Mouse (Mus musculus) liver, adult 10 weeks (tissue): ENCODE data around the gene Antxrl. TPM values are rescaled to one million over a fixed set of nuclear protein-coding genes. Genes with fewer than 3 reads are reported as not detected.

Source experiments
- polyA plus RNA-seq: library from polyadenylated mRNA; stranded (reverse); fragments of 350-450 nt; fragmentation: Illumina TruSeq; extraction: RNeasy Lipid Tissue Mini Kit (QIAGEN cat#74804); gene quantifications from one replicate; pipeline ENCODE4 v1.2.3, GENCODE M21; 2014; ENCODE audit warnings: low read depth, low replicate concordance

The Antxrl gene
- not detected for polyA plus RNA-seq

DNA sequence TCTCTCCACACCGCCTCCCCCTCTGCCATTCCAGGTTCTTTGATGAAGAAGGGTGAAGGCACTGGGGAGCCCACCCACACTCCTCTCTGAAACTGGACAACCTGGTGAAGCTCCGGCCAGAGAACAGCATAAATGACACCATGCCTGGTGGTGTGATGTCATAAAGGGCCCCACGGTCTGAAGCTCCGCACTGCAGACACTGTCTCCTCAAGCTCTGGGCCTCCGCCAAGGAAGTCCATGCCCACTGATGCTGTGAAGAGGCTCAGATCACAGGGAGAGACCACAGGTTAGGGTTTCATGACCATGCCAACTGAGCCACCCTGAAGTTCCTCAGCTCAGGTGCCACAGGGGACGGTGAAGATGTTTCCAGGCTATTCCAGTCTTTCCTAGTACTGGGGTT, at the start of gene Antxrl:
Gene Antxrl, plus strand, starts transcription at position 192 of the 400 bp plus-strand sequence.

DNA sequence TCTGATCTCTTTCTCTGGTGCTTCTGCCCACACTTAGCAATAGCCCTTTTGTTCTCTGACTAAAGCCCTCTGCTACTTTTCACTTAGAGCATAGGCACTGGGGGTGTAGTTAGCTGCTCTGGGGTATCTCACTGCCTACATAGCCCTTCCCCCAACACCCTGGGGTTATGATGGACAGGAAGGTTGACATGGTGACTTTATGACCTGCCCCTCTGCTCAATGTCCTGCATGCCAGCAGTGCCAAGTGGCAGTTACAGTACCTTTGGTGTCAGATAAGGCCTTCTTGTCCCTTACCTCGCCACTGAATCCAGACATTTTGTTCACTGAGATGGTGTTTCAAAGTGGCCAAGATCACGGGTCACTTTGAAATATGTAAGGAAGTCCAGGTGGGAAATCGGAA, 37.4 kb upstream of the Antxrl start, which contains the start of gene Gm30083:
Gene Gm30083, minus strand, starts transcription at position 120 of the 400 bp plus-strand sequence.

DNA sequence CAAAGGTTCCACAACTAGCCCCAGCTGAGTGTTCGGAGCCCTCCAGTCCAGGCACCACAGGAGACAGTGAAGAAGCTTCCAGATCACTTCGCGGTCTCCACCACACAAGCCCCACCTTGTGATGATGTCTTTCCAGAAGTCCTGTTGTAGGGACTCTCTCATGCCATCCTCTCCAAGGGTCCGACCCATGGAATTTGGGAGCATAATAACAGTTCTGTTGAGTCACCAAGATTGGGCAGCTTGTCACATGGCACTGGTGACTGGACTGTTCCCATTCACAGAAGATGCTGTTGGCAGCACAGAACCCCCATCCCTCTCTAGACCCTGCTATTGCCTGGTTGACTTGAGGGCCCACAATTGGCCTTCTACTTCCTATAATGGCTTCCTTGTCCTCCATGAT, 36.1 kb upstream of the Antxrl start, which contains the start of gene Gm5460:
Gene Gm5460, plus strand, starts transcription at position 378 of the 400 bp plus-strand sequence.

DNA sequence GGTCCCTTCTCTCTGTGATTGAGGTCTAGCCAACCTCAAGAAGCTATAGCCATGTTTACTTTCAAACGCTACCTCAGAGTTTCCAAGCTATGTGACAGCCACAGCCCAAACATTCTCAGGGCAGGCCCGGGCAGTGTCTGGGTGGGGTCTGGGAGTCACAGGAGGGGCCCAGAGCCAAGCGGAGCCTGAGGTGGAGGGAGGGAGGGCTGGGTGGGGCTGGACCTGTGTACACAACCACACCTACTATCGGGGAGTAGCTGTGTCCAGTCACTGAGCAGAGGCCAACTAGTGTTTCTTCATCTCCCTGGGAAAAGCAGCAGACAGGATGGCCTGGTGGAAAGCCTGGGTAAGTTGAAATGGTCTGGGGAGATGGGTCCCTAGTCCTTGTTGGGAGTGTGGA, 33.2 kb downstream of the Antxrl start, which contains the start of gene Anxa8:
Gene Anxa8, plus strand, starts transcription at position 251 of the 400 bp plus-strand sequence.

DNA sequence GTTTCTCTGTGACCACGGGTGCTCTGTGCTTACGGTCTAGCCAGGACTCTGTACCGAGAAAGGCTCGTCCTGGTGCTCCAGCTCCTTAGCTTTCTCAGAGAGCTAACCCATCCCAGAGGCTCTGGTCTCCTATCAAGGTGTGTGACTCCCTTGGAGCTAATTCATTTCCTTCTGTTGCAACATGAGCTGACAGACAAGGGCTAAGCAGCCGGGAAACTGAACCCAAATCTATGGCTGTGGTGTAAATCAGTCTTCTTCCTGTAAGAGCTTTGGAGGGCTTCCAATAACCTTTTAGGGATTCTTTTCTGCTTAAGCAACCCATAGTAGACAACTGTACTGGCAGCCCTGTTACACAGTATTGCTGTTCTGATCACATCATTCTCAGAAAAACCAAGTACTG, 50.1 kb downstream of the Antxrl start, which contains the start of gene A630023A22Rik:
Gene A630023A22Rik, minus strand, starts transcription at position 154 of the 400 bp plus-strand sequence.

Other genes with a start within 250 kb of the Antxrl start
- 1.7 TPM for gene Gdf10, start 129.1 kb upstream of the Antxrl start, polyA plus RNA-seq
- gene Gdf2, start 111.7 kb upstream of the Antxrl start, polyA plus RNA-seq, result 4.3 TPM
- not detected for gene Rbp3, start 98.7 kb upstream of the Antxrl start, polyA plus RNA-seq
- not detected for gene Zfp488, start 73.9 kb upstream of the Antxrl start, polyA plus RNA-seq
- gene Gm30083, start 37.5 kb upstream of the Antxrl start, polyA plus RNA-seq, result not detected
- not detected for gene Gm5460, start 35.9 kb upstream of the Antxrl start, polyA plus RNA-seq
- gene Anxa8, start 33.3 kb downstream of the Antxrl start, polyA plus RNA-seq, result not detected
- not detected for gene A630023A22Rik, start 50.0 kb downstream of the Antxrl start, polyA plus RNA-seq
- gene Npy4r, start 99.8 kb downstream of the Antxrl start, polyA plus RNA-seq, result not detected
- not detected for gene Gprin2, start 148.9 kb downstream of the Antxrl start, polyA plus RNA-seq
- not detected for gene Syt15, start 166.9 kb downstream of the Antxrl start, polyA plus RNA-seq